Mouse (Mus musculus) mesoderm, embryonic 11.5 days (tissue): ENCODE data around the gene Emilin2.
A peak's percentile ranks its signal among the peaks of the same experiment; 100 is the strongest.
"Not testable (repeated sequence)": the region's sequence is repeated elsewhere in the genome, so short reads cannot be mapped to it uniquely, and the experiment has no call there.

Source experiments
- DNase-seq: peaks from one replicate; pipeline ENCODE4 v3.0.0-alpha.2; 2012; ENCODE audit warnings: low read depth, low spot score

Gene Emilin2

DNA sequence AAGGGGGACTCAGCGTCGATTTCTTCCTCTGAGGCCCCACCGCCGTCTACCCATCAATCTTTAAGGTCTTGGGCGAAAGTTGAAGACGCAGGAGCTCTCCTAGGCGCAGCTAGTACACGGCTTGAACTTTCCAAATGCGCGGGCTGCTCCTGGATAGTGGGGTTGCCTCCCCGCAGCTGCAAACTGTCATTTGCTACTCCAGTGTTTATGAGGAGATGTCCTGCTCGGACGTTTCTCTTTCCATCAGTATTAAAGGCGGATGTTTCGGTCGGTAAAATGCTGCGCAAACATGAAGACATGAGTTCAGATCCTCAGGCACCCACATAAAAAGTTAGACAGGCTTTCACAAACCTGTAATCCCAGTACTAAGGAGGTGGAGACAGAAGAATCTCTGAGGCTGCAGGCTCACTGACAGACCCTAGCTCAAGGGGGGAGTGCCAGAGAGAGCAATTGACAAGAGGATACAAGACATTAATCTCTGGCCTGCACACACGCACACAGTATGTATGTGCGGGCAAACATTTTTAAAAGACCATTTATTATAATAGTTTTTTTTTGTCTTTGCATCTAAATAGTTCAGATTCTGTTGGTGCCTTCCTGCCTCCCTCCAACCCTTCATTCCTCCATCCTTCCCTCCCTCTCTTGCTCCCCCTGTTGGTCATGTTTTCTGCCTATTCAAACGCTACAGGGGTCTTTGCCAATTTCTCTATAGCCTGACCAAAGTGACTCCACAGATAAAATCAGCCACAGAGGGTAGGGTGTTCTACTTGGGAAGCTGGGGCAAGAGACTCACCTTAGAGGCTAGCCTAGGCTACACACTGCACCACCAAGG, at the start of gene Emilin2:
Gene Emilin2, minus strand, starts transcription at position 639 of the 832 bp plus-strand sequence.
- peak; percentile 65 for DNase-seq

DNA sequence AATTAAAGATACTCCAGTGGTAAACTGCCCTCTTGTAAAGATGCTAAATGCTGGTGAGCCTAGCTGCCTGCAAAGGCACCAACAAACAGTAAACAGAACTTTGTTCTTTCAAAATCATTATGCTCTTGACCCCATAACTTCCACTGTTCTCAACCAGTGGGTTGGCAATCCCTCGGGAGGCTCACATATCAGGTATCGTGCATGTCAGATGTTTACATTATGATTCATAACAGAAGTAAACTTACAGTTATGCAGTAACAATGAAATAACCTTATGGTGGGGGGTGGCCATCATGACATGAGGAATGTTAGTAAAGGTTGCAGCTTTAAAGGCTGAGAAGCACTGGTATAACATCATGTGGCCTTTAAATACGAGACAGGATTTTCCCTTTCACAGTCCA, 43.7 kb upstream of the Emilin2 start:
- no peak for DNase-seq

DNA sequence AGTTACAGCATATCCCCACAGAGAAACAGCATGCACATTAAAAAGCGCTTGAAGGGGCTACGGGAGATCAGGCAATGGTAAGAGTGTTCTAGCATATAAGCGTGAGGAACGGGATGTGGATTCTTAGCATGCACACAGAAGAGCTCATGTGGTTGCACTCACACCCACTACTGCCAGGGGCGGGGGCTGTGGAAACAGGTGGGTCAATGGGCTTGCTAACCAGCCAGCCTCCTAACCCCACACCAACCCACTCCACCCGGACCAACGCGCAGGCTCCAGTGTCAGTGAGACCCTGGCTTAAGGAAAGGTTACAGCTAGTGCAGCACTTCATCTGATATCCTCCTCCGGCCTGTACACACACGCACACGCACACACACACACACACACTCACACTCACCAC, 42.4 kb upstream of the Emilin2 start:
- no peak for DNase-seq

DNA sequence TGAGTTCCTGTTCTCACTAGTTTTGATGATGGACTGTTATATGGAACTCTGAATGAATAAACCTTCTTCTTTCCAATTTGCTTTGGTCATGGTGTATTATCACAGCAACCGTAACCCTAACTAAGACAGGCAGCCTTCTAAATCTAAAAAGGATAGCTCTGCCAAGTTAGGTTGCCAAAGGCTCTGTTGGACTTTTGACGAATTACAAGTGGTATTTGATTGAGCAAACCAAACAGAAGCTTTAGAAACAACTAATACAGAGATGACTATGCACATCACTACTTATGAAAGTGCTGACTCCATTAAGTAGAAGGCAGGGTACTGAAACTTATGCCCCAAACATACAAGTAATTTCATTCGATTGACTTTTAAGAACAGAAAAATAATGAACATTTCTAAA, 36.4 kb upstream of the Emilin2 start:
- DNase-seq, result no peak

DNA sequence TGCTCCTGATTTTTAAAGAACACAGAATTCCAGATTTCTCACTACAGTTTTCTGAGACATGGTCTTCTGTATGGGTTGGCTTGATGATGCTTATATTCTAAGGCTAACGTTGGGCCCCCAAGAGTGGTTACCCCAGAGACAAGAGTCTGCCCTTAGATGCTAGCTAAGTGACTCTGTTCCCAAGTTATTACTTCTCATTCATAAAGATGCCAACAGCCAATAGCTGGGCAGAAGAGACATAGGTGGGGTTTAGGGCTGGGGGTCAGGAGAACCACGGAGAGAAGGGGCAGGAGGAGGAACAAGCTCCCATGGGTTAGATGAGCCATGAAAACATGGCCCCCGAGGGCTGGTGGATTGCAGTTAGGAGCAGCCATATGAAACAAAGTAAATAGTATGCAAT, 30.2 kb upstream of the Emilin2 start:
- DNase-seq, result no peak

DNA sequence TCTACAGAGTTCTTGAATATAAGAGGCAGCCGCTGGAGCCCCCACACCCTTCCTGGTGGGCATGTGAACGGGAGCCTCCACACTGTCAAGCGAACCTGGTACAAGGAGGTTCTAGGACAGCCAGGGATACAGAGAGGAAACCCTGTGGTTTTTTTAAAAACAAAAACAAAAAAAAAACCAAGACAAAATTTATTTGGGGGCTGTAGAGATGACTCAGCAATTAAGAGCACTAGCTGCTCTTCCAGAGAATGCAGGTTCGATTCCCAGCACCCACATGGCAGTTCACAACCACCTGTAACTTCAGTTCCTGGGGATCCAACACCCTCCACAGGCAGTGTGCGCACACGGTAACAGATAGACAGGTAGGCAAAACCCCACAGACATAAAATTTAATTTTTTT, 26.8 kb upstream of the Emilin2 start:
- no peak for DNase-seq

DNA sequence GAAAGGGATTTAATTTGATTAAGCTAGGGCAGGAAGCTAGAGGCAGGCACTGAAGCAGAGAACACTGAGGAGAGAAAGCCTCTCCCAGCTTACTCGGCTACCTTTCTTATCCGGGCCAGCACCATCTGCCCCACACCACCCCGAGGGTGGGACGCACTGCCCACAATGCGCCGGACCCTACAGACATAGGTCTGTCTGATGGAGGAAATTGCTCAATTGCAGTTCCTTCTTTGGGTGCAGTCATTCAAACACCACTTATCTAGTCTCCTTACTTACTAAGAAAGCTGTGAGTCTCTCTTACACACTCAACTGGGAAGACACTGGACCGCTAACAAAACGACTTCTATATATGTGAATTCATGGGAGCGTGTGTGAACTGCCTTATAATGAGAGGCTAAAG, 25.8 kb upstream of the Emilin2 start:
- no peak for DNase-seq

DNA sequence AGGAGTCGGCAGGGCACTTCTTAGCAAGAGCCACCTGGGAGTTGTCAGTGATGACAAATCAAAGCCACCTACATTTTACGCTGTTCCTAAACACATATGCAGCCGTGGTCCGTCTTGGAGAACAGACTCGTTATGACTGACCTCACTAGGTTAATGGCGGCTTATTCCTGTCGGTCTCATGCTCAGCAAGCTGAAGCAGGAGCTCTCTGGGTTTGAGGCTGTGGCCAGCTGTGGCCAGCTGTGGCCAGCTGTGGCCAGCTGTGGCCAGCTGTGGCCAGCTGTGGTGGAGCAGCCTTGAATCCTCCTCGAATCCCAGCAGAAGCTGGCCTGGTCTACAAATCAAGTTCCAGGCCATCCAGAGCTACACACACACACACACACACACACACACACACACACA, 24.6 kb upstream of the Emilin2 start:
- no peak for DNase-seq

DNA sequence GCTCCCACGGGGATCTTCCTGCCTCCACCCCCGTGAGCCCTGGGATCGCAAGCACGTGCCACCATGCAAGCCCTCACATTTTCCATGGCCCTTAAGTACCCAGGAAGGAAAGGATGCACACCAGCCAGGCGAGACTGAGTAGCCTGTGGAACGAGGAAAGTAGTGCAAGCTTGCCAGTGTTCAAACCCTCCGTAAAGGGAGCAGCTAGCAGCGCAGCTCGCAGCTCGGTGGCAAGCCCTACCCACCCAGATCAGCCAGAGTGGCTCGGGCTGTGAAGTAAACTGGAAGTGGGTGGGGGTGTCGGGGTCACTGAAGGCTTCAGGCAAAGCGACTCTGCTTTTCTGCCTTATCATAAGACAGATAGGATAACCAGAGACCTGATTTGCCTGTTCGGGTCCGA, 20.5 kb upstream of the Emilin2 start:
- DNase-seq, result no peak

DNA sequence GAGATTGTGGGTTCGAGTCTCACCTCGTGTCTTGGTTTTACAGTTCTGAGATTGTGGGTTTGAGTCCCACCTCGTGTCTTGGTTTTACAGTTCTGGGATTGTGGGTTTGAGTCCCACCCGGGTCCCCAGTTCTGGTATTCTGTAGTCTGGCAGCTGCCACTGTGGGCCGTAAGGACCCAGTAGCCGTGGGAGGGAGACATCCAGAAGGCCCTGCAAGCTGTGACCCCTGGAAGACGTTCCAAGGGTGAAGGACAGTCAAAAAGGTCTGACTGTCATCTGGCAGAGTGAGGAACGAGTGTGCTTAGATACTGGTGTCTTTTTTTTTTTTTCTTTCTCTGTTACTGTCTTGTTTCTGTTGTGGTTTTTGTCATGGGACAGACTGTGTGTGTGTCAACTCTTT, 9.0 kb upstream of the Emilin2 start:
- not testable (repeated sequence) for DNase-seq

DNA sequence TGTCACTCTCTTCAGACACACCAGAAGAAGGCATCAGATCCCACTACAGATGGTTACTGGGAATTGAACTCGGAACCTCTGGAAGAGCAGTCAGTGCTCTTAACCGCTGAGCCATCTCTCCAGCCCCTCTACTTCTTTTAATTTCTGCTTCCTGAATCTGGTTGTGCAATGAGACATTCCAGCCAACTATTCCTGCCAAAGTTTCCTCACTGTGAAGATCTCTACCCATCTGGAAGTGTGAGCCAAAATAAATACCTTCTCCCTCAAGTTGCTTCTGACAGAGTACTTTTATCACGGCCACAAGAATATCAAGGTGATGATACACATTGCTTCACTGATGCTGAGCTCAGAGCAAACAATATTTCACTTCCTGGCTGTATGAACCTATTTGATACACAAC, 7.6 kb upstream of the Emilin2 start:
- DNase-seq, result no peak

DNA sequence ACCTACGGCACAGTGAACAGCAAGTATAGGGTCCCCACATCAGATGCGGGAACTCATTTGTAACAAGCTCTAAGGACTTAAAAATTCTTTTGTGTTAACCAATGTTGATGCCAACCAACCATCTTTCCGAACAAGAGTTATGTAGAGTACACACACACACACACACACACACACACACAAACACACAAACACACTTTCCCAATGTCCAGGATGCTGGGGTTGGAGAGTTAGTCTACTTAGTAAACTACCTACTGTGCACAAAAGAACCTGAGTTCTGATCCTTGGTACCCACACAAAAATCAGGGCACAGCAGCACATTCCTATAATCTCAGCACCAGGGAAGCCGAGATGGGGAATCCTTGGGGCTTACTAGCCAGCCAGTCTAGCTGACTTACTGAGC, 5.8 kb upstream of the Emilin2 start:
- no peak for DNase-seq

DNA sequence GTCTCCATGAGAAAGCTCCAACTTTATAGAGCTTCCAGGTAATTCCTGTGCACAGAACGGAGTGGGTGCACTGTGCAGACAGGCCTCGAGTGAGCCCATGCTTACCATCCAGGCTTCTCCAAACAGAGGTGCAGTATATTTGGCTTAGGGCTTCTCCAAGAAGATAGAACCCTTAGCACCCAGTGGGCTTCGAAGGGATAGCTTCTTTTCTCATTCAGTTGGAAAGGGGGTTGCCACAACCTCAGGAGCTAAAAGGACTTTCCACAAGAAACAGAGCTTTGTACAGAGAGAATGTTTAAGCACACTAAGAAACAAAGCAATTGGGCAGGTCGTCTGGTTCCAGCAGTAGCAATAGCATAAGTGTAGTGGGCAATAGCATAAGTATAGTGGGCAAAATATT, 2.5 kb upstream of the Emilin2 start:
- no peak for DNase-seq

DNA sequence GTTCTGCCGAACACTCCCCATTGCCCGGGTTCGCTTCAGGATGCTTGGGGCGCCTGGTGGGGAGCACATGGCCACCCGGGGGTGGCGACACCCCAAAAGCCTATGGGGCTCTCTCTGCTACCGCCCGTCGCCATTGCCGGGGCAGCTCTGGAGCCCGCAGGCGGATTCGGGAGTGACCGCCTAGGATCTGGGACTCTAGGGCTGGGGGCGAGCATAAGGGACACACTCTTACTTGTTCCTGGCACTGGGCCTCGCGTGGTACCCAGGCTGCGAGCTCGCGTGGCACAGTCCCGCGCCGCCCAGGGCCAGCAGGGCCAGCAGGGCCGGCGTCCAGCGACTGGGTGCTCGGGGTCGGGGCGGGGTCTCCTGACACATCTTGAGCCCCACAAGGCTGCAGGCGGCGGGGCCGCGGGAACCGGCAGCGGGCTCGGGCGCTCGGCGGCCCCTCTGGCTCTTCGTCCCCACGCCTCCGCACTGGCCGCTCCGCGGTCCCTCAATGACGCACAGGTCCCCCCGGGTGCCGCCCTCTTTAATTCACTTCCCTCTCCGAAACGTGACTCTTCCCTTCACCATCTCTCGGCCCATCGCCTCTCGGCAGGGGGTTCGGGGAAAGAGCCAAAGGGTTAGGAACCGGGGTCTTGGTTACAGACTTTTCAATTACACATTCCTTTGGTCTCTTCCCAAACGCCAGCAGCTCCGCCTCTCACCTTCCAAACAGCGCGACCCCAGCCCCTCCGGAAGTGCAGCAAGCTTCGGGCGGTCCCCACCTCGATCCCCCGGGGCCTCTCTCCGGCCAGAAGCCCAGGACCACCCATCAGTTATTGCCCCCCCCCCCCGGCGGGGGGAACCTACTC, 1.1 kb downstream of the Emilin2 start:
- DNase-seq, result peak; percentile 58

DNA sequence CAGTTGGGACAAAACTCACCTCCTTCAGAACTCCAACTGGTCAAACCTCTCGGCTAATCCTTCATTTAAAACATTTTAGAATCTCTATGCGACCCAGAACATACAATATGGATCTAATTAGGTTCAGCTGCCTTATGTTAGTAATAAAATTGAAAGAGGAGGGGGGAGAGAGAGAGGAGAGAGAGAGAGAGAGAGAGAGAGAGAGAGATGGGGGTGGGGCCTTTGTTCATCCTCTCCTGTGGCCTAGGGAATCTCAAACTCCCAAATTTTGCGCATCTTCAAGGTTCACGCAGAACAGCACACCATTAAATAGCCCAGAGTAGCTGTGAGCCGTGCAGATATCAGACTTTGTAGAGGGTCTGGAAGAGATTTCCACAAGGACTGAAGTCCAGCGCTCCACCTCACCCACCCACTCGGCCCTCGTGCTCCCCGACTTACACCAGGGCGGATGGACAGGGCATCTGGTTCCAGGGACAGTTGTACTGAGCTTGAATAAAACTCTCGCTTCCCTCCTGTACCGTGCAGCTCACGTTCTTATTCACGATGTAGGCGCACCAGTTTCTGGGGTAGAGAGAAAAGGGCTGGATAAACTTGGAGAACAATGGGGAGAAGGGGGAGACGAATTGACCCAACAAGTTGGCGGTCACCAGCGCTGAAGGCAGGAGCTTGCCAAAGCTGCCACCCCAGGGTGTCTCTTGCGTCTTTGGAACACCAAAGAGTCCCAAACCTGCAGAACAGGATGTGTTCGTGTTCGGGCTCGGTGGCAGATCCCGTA, 1.9 kb downstream of the Emilin2 start:
- DNase-seq, result peak; percentile 47

DNA sequence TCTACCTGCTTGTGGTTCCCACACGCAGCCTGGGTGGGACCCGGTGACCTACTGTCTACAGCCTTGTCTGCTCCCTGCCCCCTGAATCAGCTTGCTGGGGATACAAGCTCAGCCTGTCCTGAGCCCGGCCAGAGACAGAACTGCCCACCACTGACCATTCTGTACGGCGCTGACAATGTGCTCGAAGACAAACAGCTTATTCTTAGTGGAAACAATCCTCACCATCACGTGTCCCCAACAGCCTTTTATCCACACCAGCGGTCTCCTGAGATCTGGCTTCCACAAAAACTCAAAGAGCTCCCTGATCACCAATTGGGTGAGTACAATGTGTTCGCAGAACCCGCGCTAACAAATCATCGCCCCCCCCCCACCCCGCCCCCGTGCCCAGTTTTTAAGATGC, 2.6 kb downstream of the Emilin2 start:
- peak; percentile 41 for DNase-seq

DNA sequence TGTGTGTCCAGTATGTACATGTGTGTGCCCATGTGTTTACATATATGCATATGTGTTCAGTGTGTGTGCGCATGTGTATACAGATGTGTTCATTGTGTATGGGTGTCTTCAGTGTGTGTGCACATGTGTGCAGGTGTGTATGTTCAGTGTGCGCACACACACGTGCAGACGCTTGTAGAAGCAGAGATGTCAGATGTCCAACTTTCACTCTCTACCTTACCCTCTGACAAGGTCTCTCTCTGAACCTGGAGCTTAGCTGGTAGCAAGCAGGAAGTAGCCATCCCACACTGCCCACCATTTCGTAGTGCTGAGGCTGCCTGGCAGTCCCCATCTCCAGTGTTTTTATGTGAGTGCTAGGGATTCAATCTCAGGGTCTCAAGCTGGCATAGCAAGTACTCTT, 3.5 kb downstream of the Emilin2 start:
- DNase-seq, result no peak

DNA sequence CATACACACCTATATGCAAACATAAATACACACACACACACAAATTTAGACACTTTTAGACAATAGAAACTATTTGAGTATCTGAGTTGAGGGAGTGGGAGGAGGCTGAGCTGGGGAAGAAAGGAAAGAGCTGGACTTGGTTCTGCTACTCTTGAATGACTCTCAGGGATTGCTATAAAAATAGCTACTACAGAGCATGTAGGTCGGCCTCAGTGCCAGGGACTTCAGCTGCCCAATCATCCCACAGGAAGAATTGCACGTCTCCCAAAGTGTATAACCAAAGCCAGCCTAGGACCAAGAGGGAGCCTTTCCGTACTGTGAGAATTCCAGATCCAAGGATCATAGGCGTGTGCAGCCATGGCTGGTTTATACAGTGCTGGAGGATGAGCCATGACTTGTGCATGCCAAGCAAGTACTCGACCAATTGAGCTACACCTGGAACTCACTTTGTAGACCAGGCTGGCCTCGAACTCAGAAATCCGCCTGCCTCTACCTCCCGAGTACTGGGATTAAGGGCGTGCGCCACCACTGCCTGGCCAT, 4.5 kb downstream of the Emilin2 start:
- DNase-seq, result no peak

DNA sequence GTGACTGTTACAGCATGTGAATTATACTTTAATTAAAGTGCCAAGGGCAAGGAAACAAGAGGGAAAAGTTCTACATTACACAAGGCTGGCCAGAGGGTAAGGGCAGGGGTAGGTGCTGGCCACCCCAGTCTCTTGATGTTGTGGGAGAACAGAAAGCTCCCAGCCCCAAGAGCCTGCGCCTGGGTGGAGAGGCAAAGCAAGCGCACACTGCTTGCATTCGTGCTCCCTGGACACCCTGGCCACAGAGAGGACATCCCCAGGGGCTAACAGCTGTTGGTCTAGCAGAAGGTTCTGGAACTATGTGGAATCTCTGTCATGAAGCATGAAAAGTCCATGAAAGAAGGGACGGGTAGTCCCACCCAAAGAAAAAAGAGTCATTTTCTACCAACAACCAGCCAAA, 5.1 kb downstream of the Emilin2 start:
- DNase-seq, result no peak

DNA sequence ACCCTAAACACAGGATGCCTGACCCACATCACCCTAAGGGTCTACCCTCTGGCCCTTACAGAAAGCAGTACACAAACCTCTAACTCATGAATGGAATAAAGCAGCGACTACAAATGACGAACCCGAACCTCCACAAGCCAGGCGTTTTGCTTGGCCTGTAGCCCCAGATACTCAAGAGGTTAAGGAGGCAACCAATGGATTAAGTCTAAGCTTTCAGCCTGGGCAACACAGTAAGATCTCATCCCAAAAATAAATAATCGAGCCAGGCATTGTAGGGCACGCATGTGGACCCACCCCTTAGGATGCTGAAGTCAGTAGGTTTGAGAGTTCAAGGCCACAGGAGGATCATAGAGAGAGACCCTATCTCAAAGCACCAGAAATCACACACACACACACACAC, 5.7 kb downstream of the Emilin2 start:
- DNase-seq, result no peak

DNA sequence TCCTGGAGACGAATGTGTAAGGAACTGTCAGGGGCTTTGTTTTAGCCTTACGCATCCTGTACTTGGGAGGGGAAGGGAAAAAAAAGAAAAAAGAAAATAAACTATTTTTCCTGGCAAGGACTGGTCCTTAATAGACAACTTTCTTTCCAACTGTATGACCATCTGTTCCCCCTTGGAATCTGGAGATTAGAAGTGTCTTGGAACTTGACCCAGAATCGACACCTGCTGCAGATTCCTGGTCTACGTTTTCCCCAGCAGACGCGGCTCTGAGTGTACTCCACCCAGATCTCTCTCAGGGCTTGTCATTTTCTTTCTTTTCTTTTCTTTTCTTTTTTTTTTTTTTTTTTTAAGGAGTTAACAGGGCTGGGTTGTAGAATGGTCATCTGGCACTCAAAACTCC, 8.3 kb downstream of the Emilin2 start:
- no peak for DNase-seq

DNA sequence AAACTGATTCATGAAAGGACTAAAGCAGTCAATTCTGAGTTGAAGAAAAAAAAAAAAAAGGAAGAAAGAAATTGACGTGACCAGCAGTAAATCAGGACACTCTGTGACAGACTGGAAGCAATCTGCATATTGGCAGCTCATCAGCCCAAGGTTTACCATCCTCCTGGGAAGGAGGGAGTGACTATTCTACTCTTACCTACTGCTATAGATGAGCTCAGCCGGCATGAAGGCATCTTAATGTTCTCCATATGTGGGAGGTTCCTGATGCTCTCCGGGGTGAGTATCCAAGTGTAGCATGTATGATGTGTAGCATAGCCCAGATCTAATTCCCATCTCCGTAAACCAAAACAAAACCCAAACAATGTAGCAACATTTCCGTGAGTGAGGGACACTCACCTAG, 10.4 kb downstream of the Emilin2 start:
- DNase-seq, result peak; percentile 23
